Comparison of ENCODE assay signal across 14 mouse cellular contexts in genomic region chr7:99661571-99662230, GRCm38 (mm10). TPM values are rescaled to one million over a fixed set of nuclear protein-coding genes. Genes with fewer than 3 reads are reported as not detected.
DNase-seq lines count a peak whose midpoint lies in the region; ATAC-seq lines count a peak whose summit lies in the region.
"Had no signal": no experiment of that assay in that cellular context is flagged by ENCODE, and none has a peak within 500 bp of the region (broad histone marks: within the 10 kb centered on the region; RNA-seq: fewer than 3 reads in every experiment).

No protein-coding gene starts in this region.

- H3K4me2 ChIP-seq in forebrain, embryonic 14.5 days (ENCODE audit: low read length), result no peak overlapping the region
- no peak overlapping the region for H3K4me2 ChIP-seq in heart, embryonic 15.5 days
- no peak overlapping the region for H3K4me2 ChIP-seq in midbrain, embryonic 15.5 days
- H3K4me2 ChIP-seq: limb, embryonic 13.5 days had no signal

- peaks cover 4% of the 10 kb centered on the region; the same call in 1 of the 2 replicates for H3K4me1 ChIP-seq in forebrain, embryonic 14.5 days (ENCODE audit: control insufficient read depth, insufficient read depth, low read length)
- peaks cover 15% of the 10 kb centered on the region for H3K4me1 ChIP-seq in forebrain, embryonic 10.5 days
- H3K4me1 ChIP-seq in heart, embryonic 15.5 days (replicated peaks), result peaks cover 24% of the 10 kb centered on the region
- H3K4me1 ChIP-seq in midbrain, embryonic 15.5 days, result no peaks in the 10 kb centered on the region
- H3K4me1 ChIP-seq: limb, embryonic 13.5 days; megakaryocyte, embryonic 14.5 days had no signal

- H3K4me3 ChIP-seq in forebrain, embryonic 14.5 days (ENCODE audit: low read depth, low read length), result no peak overlapping the region
- H3K4me3 ChIP-seq in forebrain, embryonic 10.5 days, result no peak overlapping the region
- H3K4me3 ChIP-seq in heart, embryonic 15.5 days, result no peak overlapping the region
- H3K4me3 ChIP-seq in midbrain, embryonic 15.5 days, result no peak overlapping the region
- H3K4me3 ChIP-seq: embryonic facial prominence, embryonic 10.5 days; limb, embryonic 13.5 days; megakaryocyte, embryonic 14.5 days had no signal

- H3K27ac ChIP-seq in forebrain, embryonic 14.5 days (ENCODE audit: low read depth, low read length), result no peak overlapping the region
- H3K27ac ChIP-seq in forebrain, embryonic 10.5 days, result no peak overlapping the region
- no peak overlapping the region for H3K27ac ChIP-seq in heart, embryonic 15.5 days
- H3K27ac ChIP-seq in midbrain, embryonic 15.5 days, result no peak overlapping the region
- H3K27ac ChIP-seq: embryonic facial prominence, embryonic 10.5 days; limb, embryonic 13.5 days had no signal

- no peaks in the 10 kb centered on the region for H3K36me3 ChIP-seq in forebrain, embryonic 14.5 days (ENCODE audit: control insufficient read depth, insufficient read depth, low read length)
- no peaks in the 10 kb centered on the region for H3K36me3 ChIP-seq in forebrain, embryonic 10.5 days (replicated peaks)
- H3K36me3 ChIP-seq in heart, embryonic 15.5 days, result no peaks in the 10 kb centered on the region
- H3K36me3 ChIP-seq in midbrain, embryonic 15.5 days (replicated peaks), result no peaks in the 10 kb centered on the region
- H3K36me3 ChIP-seq: embryonic facial prominence, embryonic 10.5 days; limb, embryonic 13.5 days had no signal

- WGBS in forebrain, embryonic 14.5 days, result 68% methylated on average over 14 of the region's 14 CpGs
- 84% methylated on average over 14 of the region's 14 CpGs for WGBS in forebrain, embryonic 10.5 days
- 51% methylated on average over 14 of the region's 14 CpGs for WGBS in heart, embryonic 15.5 days
- 74% methylated on average over 14 of the region's 14 CpGs for WGBS in midbrain, embryonic 15.5 days

- no peak overlapping the region for H3K9ac ChIP-seq in forebrain, embryonic 14.5 days (ENCODE audit: low read length)
- no peak overlapping the region for H3K9ac ChIP-seq in heart, embryonic 15.5 days
- H3K9ac ChIP-seq in midbrain, embryonic 15.5 days, result no peak overlapping the region
- H3K9ac ChIP-seq: limb, embryonic 13.5 days; liver, postnatal 0 days had no signal

- ATAC-seq in forebrain, embryonic 14.5 days, result peak; percentile 42; the same call in 1 of the 2 replicates
- ATAC-seq in heart, embryonic 15.5 days (replicated peaks; ENCODE audit: insufficient number of reproducible peaks, insufficient read depth, low FRiP score, low read depth), result peak; percentile 30; the same call in 1 of the 2 replicates
- no peak for ATAC-seq in midbrain, embryonic 15.5 days (replicated peaks)
- ATAC-seq: liver, postnatal 0 days had no signal

- no peaks in the 10 kb centered on the region for H3K9me3 ChIP-seq in forebrain, embryonic 14.5 days (replicated peaks; ENCODE audit: control insufficient read depth, low read length)
- no peaks in the 10 kb centered on the region for H3K9me3 ChIP-seq in forebrain, embryonic 10.5 days
- H3K9me3 ChIP-seq in heart, embryonic 15.5 days (replicated peaks), result no peaks in the 10 kb centered on the region
- no peaks in the 10 kb centered on the region for H3K9me3 ChIP-seq in midbrain, embryonic 15.5 days
- H3K9me3 ChIP-seq: embryonic facial prominence, embryonic 10.5 days; limb, embryonic 13.5 days; megakaryocyte, embryonic 14.5 days had no signal

- no peaks in the 10 kb centered on the region for H3K27me3 ChIP-seq in forebrain, embryonic 14.5 days (replicated peaks; ENCODE audit: control insufficient read depth, insufficient read depth, low read length)
- H3K27me3 ChIP-seq in forebrain, embryonic 10.5 days (ENCODE audit: poor library complexity, severe bottlenecking), result 0 out of 2 replicates have a peak, but pooled peaks cover 5% of the 10 kb centered on the region
- peaks cover 25% of the 10 kb centered on the region for H3K27me3 ChIP-seq in heart, embryonic 15.5 days
- H3K27me3 ChIP-seq in midbrain, embryonic 15.5 days (replicated peaks), result no peaks in the 10 kb centered on the region
- H3K27me3 ChIP-seq: limb, embryonic 13.5 days had no signal

- DNase-seq in forebrain, embryonic 14.5 days (ENCODE audit: low spot score), result peak; percentile 67
- no peak for DNase-seq in forebrain, embryonic 10.5 days (ENCODE audit: extremely low spot score, low spot score)
- no peak for DNase-seq in heart, adult 8-10 months (ENCODE audit: low spot score)
- DNase-seq in testis, postnatal 10 days (ENCODE audit: low spot score), result peak; percentile 59
- DNase-seq in testis, postnatal 14 days (ENCODE audit: low spot score), result no peak
- DNase-seq: kidney, adult 9 months; liver, postnatal 0 days; thymus, adult 18-20 months had no signal

RNA-seq across cellular contexts. Expression of gene Tpbgl, which starts 34.8 kb away (rescaled TPM):
- 0.32 and 0.33 TPM in 2 replicates for polyA plus RNA-seq in forebrain, embryonic 14.5 days (2014; fragmentation: Nextera tagmentation; extraction: Ambion mirVana)
- polyA plus RNA-seq in forebrain, embryonic 10.5 days (2016; fragmentation: Nextera tagmentation; extraction: Ambion mirVana), result 0.07 and 0.10 TPM in 2 replicates
- polyA plus RNA-seq in heart, embryonic 15.5 days (2015; fragmentation: Nextera tagmentation; extraction: Ambion mirVana), result 2.1 and 3.3 TPM in 2 replicates
- total RNA-seq in heart, adult 8-10 months (2022), result 1 to 10 TPM; 2.8 to 3.4 (median 3.1) TPM
- polyA plus RNA-seq in midbrain, embryonic 15.5 days (2015; fragmentation: Nextera tagmentation; extraction: Ambion mirVana), result 1.1 and 1.4 TPM in 2 replicates
- total RNA-seq: neutrophil, adult 5-6 weeks had no signal

RNA-seq across cellular contexts. Expression of gene Slco2b1, which starts 49.4 kb away (rescaled TPM):
- 3.4 and 4.9 TPM in 2 replicates for polyA plus RNA-seq in forebrain, embryonic 14.5 days (2014; fragmentation: Nextera tagmentation; extraction: Ambion mirVana)
- 1.6 and 2.0 TPM in 2 replicates for polyA plus RNA-seq in forebrain, embryonic 10.5 days (2016; fragmentation: Nextera tagmentation; extraction: Ambion mirVana)
- 2.0 and 4.0 TPM in 2 replicates for polyA plus RNA-seq in heart, embryonic 15.5 days (2015; fragmentation: Nextera tagmentation; extraction: Ambion mirVana)
- total RNA-seq in heart, adult 8-10 months (2022), result 1 to 10 TPM; 8.3 to 9.1 (median 8.9) TPM
- 6.0 and 7.2 TPM in 2 replicates for polyA plus RNA-seq in midbrain, embryonic 15.5 days (2015; fragmentation: Nextera tagmentation; extraction: Ambion mirVana)
- total RNA-seq: neutrophil, adult 5-6 weeks had no signal

Comparison
In these comparisons a context has a peak if more than half of its experiments do, and no peak if none do; other contexts are left out.
1. DNase-seq: peak in forebrain, embryonic 14.5 days (single experiment) and testis, postnatal 10 days (single experiment); none in forebrain, embryonic 10.5 days (single experiment), heart, adult 8-10 months (single experiment) and testis, postnatal 14 days (single experiment).